Mouse (Mus musculus) olfactory bulb, adult 2 months (tissue): ENCODE measurements around the gene H2-Q10.
"Not testable (repeated sequence)": the region's sequence is repeated elsewhere in the genome, so short reads cannot be mapped to it uniquely, and the experiment has no call there.

Source experiments
- CTCF ChIP-seq: fragments of 200-500 bp; IDR thresholded peaks from 2 replicates; pipeline ENCODE4 v1.5.1; 2012; ENCODE audit warnings: low read depth, mild to moderate bottlenecking, low read length, moderate library complexity; ENCODE audit not compliant: insufficient read depth
- POLR2A ChIP-seq: fragments of 200-500 bp; IDR thresholded peaks from 2 replicates; pipeline ENCODE4 v1.6.1; 2012; ENCODE audit warnings: mild to moderate bottlenecking, low read depth, low read length, moderate library complexity; ENCODE audit not compliant: insufficient read depth

DNA sequence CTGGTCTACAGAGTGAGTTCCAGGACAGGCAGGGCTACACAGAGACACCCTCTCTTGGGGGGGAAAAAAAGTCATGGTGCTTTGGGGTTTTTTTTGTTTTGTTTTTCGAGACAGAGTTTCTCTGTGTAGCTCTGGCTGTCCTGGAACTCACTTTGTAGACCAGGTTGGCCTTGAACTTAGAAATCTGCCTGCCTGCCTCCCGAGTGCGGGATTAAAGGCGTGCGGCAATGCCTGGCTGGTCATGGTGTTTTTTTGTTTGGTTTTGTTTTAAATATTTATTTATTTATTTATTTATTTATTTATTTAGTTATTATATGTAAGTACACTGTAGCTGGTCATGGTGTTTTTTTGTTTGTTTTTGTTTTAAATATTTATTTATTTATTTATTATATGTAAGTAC lies 47.5 kb upstream of the H2-Q10 start:
- TF ChIP-seq POLR2A, CTCF: not testable (repeated sequence)
